Mouse (Mus musculus) gastrocnemius, postnatal 36 days (tissue): Measurements from ENCODE around the gene Crebl2. TPM values are rescaled to one million over a fixed set of nuclear protein-coding genes. Genes with fewer than 3 reads are reported as not detected.
A peak's percentile ranks its signal among the peaks of the same experiment; 100 is the strongest.

Experiments used
- DNase-seq, 2 experiments: peaks; one replicate each; pipeline ENCODE4 v3.0.0; 2022
- intact Hi-C: fragments of 180-260 bp; cut with DNase I; formaldehyde crosslinking; loops from one replicate; pipeline ENCODE4 v1.15.1; 2025
- total RNA-seq, 2 experiments: library from RNA; stranded (reverse); gene quantifications; 2 replicates each; pipeline ENCODE4 v1.2.3; 2021

Gene Crebl2
- total RNA-seq, 2 experiments from 2014 or later = 6.7 to 8.3 TPM

DNA sequence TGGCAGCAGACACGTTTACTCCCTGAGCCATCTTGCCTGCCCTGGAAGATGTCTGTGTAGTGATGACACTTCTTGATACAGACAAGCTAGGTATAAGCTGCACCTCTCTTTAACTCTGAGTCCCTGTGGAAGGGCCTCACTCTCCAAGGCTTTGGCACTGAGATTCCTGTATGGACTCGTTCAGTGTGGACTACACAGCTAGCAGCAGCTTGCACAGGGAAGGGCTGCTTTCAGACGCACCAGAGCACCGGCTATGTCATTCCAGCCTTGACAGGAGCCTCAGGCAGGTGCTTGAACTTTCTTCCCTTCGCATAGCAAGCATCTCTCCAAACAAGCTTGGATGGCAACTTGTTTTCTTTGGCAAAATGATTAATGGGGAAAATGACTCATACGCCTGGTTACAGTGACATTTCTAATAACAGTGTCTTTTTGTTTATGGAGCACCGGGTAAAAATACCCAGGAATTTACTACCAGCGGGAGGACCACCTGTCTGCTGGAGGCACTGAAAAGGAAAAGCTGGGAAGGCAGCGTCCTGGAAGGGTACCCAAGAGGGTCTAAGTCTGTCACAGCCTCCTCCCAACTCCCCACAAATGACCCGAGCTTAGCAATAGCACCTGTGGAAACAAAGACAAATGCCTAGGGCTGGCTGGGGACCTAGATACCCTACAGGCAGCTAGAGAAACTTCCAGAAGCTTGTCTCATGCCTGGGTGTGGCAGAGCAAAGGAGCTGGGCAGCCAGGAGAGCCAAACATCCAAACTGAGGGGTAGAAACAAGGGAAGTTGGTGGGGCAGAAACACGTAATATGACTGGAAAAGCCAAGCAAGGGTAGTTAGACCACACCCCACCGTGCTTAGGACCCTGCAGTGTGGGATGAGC lies 12.7 kb upstream of the Crebl2 start:
- intact Hi-C loops = no loop called here
- no peak for DNase-seq

DNA sequence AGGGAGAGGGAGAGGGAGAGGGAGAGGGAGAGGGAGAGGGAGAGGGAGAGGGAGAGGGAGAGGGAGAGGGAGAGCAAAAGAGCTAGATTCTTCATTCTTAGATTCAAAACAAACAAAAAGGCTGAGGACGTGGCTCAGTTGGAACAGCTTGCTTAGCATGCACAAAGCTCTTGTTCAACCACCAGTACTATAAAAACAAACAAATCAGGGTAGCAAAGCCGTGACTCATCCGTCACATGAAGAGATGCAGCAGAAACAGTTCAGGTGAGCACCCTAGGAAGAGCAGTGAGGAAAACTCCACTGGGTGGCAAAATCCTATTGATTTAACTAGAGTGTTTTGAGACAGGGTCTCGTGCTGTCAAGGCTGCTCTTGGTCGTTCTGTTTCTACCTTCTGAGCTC lies 10.2 kb upstream of the Crebl2 start:
- no peak for DNase-seq
- intact Hi-C loops = no loop called here

DNA sequence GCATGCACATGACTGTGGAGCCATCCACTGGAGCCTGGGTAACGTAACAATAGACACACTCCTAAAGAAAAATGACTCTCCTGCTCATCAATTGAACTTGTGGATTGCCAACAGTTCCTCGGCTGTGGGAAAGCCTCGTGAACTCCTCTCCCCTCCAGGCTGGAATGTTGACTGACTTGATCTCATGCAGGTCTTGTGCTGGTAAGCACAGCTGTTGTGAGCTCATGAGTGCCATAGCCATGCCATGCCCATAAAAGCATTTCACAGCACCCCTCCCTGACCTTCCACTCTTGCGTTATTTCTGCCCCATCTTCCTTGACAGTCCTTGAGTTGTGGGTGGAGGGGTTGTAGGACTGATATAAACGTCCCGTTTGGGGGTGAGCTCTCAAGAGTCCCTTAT lies 9.5 kb upstream of the Crebl2 start:
- no peak for DNase-seq
- intact Hi-C loops = no loop called here

DNA sequence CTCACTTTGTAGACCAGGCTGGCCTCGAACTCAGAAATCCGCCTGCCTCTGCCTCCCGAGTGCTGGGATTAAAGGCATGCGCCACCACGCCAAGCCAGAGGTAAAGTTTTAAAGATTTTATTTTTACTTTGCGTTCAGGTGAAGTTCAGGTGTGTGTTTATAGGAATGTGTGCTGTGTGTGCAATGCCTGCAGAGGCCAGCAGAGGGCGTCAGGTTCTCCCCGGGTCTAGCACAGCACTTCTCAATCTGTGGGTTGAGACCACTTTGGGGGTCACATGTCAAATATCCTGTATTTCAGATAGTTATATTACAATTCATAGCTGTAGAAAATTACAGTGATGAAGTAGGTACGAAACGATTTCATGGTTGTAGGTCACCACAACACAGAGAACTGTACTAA lies 7.1 kb upstream of the Crebl2 start:
- no peak for DNase-seq
- intact Hi-C loops = no loop called here

DNA sequence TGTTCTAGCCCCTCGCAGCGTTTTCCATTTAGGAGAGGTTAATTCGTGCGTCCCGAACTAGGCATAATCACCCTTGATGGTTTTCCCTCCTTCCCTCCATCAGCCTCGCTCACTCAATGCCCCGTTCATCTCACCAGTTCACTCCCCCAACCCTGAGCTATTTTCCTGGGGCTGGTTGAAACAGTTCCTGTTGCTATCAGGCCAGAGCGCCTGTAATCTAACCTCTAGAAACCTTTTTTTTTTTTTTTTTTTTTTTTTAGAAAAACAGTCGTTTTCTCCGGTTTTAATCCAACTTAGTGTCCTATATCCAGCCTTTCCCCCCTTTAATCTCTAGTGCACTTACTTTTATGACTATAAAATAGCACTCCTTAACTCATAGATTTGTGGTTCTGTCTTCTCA lies 822 bp downstream of the Crebl2 start:
- no peak for DNase-seq
- intact Hi-C loops = no loop called here

DNA sequence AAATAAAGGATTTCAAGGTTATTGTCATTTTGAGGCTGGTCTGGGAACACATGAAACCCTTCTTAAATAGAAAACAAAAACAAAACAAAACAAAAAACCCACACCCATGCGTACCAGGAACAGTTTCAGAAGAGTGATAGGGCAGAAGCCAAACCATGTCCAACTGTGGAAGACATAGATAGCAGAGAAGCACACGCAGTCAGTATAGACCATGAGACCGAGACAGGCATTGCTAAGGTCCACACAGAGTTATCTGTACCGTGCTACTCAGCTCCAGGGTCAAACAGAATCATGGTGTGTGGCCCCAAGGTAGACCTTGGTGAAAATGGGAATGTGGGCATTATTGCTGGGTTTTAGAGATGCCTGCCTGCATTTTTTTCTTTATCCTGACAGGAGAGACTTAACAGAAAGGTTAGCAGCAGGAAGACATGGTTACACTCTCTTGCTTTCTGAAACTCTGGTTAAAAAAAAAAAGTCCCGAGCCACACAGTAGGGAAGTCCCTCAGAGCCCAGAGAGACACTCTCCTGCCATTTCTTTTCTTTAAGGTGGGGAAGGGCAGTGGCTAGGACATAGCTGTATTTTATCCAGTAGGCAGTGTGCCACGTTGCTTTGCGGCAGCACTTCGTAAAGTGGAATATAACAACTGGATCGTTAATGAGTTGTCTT lies 4.8 kb downstream of the Crebl2 start:
- intact Hi-C loops = no loop called here
- no peak for DNase-seq

DNA sequence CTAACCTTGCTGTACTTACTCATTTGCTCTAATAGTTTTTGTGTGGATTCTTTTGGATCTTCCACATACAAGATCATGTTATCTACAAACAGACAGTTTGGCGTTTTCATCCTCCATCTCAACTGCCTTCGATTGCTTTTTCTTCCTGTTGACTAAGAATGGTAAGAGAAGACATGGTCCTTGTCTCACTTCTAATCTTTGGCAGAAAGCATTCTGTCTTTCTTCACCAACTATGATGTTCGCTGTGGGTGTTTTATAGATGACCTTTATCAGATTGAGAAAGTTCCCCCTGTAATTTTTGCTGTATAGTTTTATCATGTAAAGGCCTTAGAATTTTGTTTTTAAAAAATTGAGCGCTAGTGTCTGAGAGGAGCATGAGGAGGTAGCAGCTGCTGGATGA lies 8.2 kb downstream of the Crebl2 start:
- no peak for DNase-seq
- intact Hi-C loops = no loop called here

DNA sequence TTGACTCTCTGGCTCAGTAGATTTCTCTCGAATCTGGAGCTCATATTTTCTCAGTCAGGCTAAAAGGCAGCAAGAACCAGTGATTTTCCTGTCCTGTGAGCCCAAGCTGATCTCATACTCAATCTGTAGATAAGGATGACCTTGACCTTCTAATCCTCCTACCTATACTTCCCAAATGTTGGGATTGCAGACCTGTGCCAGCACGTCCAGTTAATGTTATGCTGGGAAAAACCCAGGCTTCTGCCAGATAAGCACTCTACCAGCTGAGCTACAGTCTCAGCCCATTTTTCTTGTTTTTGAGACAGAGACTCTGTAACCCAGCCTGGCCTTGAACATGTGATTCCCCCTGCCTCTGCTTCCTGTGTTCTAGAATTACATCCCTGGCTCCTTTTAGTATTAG lies 10.4 kb downstream of the Crebl2 start:
- DNase-seq = no peak
- intact Hi-C loops = no loop called here

DNA sequence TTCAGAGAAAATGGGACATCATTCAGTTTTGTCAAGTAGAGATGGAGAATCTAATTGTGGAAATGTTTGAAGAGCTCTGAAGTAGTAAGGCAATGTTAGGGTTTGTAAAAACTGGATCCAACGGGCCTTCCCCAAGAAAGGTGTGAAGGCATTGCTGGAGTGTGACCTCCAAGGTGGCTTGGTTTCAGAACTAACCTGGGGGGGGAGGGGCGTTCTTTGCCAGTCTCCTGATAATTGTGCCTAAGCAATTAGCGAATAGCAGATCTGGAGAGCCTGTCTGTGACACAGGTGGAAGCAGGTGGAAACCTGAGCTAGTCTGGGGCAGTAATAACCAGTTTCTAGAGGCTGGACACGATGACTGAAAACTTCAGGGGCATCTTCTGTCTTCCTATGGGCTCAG lies 15.8 kb downstream of the Crebl2 start:
- no peak for DNase-seq
- intact Hi-C loops = no loop called here

DNA sequence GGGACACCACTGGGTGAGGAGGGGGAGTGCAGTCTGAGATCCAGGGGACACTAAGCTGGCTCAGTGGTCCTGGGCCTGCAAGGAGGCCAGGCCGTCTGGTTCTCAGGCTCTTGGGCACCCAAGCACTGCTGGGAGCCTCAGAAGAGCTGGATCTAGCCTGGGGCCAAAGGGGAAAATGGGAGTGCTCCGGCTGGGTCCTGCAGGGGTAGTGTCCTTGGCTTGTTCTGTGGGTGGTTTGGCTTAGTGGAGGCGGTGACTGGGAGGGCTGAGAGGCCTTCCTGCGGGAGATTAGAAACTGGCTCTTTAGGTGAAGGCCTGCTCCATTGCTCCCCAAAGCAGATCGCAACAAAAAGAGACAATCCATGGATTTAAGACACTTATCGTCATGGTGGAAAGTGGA lies 16.4 kb downstream of the Crebl2 start:
- no peak for DNase-seq
- intact Hi-C loops = no loop called here

DNA sequence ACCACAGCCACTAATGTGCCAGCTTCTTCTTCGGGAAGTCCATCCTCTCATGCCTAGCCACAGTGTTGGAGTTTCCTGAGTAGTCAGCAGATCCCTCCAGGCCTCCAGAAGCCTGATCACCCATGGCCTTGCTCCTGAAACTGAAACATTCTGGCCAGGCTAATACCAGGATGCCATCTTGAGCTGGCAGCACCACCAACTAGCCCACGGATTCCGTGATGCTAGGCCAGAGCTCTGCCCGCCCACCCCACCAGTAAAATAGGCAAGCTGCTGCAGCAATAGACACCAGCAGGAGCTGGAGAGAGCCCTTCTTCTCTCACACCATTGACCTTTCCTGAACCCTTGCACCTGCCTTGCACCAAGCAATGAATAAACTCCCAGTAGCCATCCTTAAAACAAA lies 17.6 kb downstream of the Crebl2 start:
- no peak for DNase-seq
- intact Hi-C loops = no loop called here

DNA sequence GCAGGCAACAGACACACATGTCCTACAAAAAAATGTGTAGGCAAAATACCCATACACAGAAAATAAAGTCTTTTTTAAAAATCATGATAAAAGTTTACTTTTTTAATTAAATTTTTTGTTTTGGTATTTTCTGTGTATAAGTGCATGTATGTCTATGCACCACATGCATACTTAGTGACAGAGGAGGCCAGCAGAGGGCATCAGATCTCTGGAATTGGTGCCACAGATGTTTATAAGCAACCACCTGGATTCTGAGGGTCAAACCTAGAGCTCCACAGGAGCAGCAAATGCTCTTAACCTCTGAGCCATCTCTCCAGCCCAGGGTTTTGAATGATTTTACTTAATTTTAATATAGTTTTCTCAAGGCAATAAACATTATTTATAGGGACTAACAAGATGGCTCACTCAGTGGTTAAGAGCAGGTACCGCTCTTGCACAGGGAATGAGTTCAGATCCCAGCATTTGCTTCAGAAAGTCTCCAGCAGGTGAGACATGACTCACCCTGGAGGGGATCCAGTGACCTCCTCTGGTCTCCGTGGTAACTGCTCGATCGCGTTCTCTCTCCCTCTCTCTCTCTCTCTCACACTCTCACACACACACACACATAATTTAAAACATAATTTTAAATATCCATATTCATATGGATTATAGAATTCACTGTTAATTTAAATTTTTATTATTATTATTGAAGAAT lies 18.4 kb downstream of the Crebl2 start:
- DNase-seq = no peak
- intact Hi-C loops = no loop called here

DNA sequence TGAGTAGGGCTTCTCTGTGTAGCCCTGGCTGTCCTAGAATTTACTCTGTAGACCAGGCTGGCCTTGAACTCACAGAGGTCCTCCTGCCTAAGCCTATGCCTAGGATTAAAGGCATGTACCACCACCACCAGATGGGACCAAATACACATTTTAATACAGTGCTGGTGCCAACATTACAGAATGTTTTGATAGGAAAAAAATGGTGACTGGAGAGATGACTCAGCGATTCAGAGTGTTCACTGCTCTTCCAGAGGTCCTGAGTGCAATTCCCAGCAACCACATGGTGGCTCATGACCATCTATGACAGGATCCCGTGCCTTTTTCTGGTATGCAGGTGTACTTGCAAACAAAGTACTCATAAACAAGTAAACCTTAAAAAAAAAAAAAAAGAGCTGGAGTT lies 19.5 kb downstream of the Crebl2 start:
- intact Hi-C loops = no loop called here
- DNase-seq = no peak

DNA sequence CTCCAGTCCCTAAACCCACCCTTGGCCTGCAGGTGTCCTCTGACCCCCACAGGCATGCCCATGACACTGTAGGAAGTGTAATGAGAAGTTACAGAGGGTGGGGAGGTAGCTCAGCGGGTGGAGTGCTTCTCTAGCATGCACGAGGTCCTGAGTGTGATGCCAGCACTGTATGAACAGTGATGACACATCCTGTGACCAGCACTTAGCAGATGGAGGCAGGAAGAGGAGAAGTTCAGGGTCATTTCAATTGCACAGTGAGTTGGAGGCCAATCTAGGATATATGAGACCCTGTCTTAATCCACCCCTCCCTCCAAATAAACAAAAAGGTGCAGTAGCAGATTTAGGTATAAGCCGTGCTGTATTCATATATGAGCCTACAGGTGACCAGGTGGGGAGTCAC lies 20.0 kb downstream of the Crebl2 start:
- DNase-seq = no peak
- intact Hi-C loops = no loop called here

DNA sequence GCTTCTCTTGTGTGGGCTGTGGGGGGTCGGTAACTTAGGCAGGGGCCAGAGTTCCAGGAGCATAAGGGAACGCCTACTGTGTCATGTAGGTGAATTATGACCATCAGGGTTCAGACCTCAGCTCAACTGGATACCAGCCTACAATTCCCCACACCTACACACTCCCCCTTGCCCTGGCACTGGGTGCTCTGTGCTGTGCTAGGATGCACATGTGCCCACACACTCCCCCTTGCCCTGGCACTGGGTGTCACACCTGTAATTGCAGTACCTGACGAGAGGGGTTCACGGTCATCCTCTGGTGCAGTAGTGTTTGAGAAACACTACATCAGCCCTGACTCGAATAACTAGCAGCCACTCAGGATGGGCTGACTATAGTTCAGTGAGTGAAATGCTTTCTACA lies 24.8 kb downstream of the Crebl2 start:
- intact Hi-C loops = no loop called here

DNA sequence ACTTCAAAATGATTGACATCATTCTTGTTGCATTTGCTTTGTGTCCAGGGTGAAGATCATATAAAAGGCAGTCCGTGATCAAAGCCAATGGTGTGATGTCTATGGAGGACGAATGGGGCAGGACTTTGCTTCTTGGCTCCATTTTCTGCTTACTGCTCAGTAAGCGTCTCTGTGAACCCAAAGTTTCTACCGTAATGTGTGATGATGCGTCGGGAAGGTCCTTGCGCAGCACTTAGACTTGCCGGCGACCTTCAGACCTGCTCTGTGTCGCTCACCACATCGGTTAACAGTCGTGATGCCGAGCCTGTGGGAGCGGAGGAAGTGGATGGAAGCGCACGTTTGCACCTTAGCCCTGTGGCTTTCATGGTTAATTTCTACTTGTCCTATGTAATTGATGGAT lies 26.0 kb downstream of the Crebl2 start:
- intact Hi-C loops = no loop called here
- no peak for DNase-seq

More for the DNA sequence above, 24.8 kb downstream of the Crebl2 start:
- no peak for DNase-seq

DNA sequence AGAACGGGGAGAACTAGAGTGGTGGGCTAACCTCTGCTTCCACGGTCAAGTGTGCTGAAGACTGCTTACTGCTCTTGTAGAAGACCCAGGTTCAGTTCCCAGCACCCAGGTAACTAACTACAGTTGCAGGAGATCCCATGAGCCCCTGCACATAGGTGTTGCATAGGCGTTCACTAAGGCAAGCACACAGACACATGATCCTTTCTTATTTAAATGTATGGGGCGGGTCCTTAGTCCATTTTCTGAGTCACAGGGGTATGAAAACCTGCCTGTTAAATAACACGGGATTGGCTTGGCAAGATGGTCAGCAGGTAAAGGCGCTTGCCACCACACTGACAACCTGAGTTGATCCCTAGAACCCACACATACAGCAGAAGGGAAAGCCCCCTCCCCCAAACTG lies 29.1 kb downstream of the Crebl2 start:
- intact Hi-C loops = no loop called here
- DNase-seq = no peak

DNA sequence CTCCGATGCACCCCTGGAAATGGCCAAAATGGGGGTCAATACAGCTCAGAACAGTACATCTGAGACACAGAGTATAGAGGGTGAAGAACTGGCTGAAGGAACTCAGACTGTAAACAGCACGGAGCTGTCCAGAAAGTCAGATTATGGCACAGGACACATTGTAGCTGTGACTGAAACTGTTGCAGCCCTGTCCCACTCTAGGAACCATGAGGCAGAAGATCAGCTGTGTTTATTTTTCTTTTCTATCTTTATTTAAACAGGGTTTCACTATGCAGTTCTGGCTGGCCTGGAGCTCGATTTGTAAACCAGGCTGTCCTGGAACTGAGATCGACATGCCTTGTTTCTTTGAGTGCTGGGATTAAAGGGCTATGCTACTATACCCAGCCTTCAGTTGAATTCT lies 30.3 kb downstream of the Crebl2 start:
- DNase-seq = no peak
- intact Hi-C loops = no loop called here

DNA sequence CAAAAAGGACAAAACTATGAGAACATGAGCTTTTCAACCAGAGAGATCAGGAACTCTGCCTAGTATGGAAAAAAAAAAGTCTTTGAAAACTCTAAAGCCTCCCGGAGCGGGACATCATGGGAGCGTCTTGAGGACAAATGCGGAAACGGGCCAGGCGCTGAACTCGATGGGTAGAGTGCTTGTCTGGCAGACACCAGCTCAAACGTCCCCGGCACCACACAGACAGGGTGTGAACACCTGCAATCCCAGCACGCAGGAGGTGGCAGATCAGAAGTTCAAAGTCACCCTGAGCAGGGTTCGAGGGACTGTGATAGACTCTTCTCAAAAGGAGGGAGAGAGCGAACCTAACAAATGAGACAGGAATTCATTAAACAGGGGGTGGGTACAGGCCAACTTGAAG lies 31.4 kb downstream of the Crebl2 start:
- intact Hi-C loops = no loop called here

DNA sequence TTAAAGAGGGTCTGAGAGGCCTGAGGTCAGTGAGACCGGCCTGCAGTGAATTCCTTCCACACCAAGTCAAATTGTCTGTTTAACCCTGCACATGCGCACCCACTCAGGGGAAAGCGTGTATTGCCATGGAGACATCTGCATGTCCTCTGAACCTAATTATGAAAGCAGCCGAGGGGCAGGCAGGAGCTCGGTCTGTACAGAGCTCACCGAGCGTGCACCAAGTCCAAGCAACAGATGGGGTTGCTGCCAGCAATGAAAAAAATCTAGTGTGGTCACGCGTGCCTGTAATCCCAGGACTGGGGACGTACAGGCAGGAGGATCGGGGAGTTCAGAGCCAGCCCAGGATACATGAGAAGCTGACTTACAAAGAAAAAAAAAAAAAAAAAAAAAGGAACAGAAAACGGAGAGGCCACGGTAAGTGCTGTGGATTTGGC lies 32.7 kb downstream of the Crebl2 start:
- intact Hi-C loops = no loop called here
- DNase-seq = no peak

More for the DNA sequence above, 31.4 kb downstream of the Crebl2 start:
- no peak for DNase-seq

DNA sequence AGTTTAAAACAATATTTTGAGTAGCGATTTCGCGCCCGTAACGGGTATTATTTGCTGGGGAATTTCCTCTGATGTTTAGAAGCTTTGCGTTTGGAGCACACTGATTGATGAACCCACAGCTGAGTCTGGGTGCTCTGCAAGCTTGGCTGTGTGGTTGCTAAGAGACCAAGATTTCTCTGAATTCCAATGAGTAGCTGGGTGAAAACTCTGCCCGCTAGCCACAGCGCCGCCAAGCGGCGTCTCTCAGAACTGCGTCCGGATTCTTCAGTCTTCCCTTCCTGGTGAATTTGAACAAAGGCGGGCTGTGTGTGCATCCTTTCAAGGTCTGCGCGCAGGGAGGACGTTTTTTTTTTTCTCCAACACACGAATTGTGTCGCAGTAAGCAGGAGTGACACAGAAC lies 33.2 kb downstream of the Crebl2 start:
- peak; percentile 86 to 96 for DNase-seq
- intact Hi-C loops = no loop called here

DNA sequence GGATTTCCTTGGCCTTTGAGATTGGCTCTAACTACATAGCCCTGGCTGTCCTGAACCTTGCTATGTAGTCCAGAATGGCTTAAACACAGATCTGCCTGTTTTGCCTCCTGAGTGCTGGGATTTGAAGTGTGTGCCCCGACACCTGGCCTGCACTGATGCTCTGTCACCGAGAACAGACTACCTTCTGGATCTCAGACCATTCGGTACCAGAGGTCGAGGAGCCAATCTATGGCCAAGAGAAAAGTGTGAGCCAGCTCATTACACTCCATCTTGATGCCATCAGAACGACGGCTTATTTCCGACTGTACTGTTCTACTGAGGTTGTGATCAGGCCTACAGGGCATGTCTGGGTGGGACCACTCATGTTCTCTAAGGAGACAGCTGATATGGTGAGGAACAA lies 36.2 kb downstream of the Crebl2 start:
- DNase-seq = no peak
- intact Hi-C loops = no loop called here
